ENCODE assay signal across 27 mouse cellular contexts in genomic region chr2:160864112-160864511, GRCm38 (mm10). TPM values are rescaled to one million over a fixed set of nuclear protein-coding genes. Genes with fewer than 3 reads are reported as not detected.
A peak's percentile ranks its signal among the peaks of the same experiment; 100 is the strongest.
DNase-seq lines count a peak whose midpoint lies in the region; ATAC-seq and TF ChIP-seq lines count a peak whose summit lies in the region.
"Had no signal": no experiment of that assay in that cellular context is flagged by ENCODE, and none has a peak within 500 bp of the region (broad histone marks: within the 10 kb centered on the region; RNA-seq: fewer than 3 reads in every experiment).

No protein-coding gene starts in this region.

- H3K27ac ChIP-seq in heart, embryonic 10.5 days, result no peak overlapping the region
- no peak overlapping the region for H3K27ac ChIP-seq in kidney, adult 2 months (ENCODE audit: insufficient read depth, low read depth, low read length)
- H3K27ac ChIP-seq: embryonic facial prominence, embryonic 12.5 days; embryonic facial prominence, embryonic 15.5 days; heart, embryonic 15.5 days; hindbrain, embryonic 10.5 days; hindbrain, embryonic 13.5 days; intestine, embryonic 15.5 days had no signal

- no peaks in the 10 kb centered on the region for H3K36me3 ChIP-seq in splenic B cell, adult 2 months (ENCODE audit: control insufficient read depth, insufficient read depth, low read length, poor library complexity, severe bottlenecking)
- no peaks in the 10 kb centered on the region for H3K36me3 ChIP-seq in heart, embryonic 10.5 days
- H3K36me3 ChIP-seq in kidney, adult 2 months (ENCODE audit: control insufficient read depth, insufficient read depth, low read length), result no peaks in the 10 kb centered on the region; the same call in 1 of the 2 replicates
- H3K36me3 ChIP-seq: embryonic facial prominence, embryonic 12.5 days; embryonic facial prominence, embryonic 15.5 days; heart, embryonic 12.5 days; heart, embryonic 15.5 days; hindbrain, embryonic 10.5 days; hindbrain, embryonic 13.5 days; intestine, embryonic 15.5 days had no signal

- H3K27me3 ChIP-seq in splenic B cell, adult 2 months (ENCODE audit: control insufficient read depth, insufficient read depth, low read length, poor library complexity, severe bottlenecking), result no peaks in the 10 kb centered on the region
- H3K27me3 ChIP-seq in heart, embryonic 10.5 days (ENCODE audit: insufficient read depth, poor library complexity, severe bottlenecking), result no peaks in the 10 kb centered on the region
- H3K27me3 ChIP-seq in kidney, adult 2 months (replicated peaks; ENCODE audit: control insufficient read depth, insufficient read depth, low read length), result no peaks in the 10 kb centered on the region
- H3K27me3 ChIP-seq: embryonic facial prominence, embryonic 12.5 days; embryonic facial prominence, embryonic 15.5 days; heart, embryonic 12.5 days; heart, embryonic 15.5 days; hindbrain, embryonic 13.5 days; intestine, embryonic 15.5 days had no signal

- intact Hi-C loops in left cerebral cortex, postnatal 25 days (cut with DNase I), result no loop called here

- H3K9me3 ChIP-seq in heart, embryonic 10.5 days, result no peaks in the 10 kb centered on the region
- H3K9me3 ChIP-seq: embryonic facial prominence, embryonic 12.5 days; embryonic facial prominence, embryonic 15.5 days; heart, embryonic 12.5 days; heart, embryonic 15.5 days; hindbrain, embryonic 10.5 days; hindbrain, embryonic 13.5 days; intestine, embryonic 15.5 days had no signal

- no peak for TF ChIP-seq CTCF in kidney, adult 2 months (conservative IDR thresholded peaks at IDR 0.05; ENCODE audit: insufficient read depth, insufficient read length, low read depth, low read length)

- no peaks in the 10 kb centered on the region for H3K4me1 ChIP-seq in heart, embryonic 10.5 days
- peaks cover 42% of the 10 kb centered on the region for H3K4me1 ChIP-seq in kidney, adult 2 months (ENCODE audit: control insufficient read depth, insufficient read depth, low read length)
- H3K4me1 ChIP-seq: embryonic facial prominence, embryonic 12.5 days; embryonic facial prominence, embryonic 15.5 days; heart, embryonic 15.5 days; hindbrain, embryonic 10.5 days; intestine, embryonic 15.5 days had no signal

- peak; percentile 48 for DNase-seq in A20 (ENCODE audit: low read depth, low spot score)
- DNase-seq in splenic B cell, adult 2 months (ENCODE audit: low read depth, low spot score), result peak; percentile 36
- no peak for DNase-seq in left cerebral cortex, postnatal 25 days (ENCODE audit: low spot score in 2 of 2)
- DNase-seq in heart, embryonic 10.5 days (ENCODE audit: low spot score), result no peak
- DNase-seq in kidney, adult 2 months, result no peak
- DNase-seq: adrenal gland, adult 2 months; adrenal gland, postnatal 14 days; cerebellum, adult 11 months; cerebellum, adult 2 months; cerebellum, postnatal 10 days; cerebellum, postnatal 36 days; gastrocnemius, postnatal 10 days; gastrocnemius, postnatal 36 days; heart, adult 11 months; heart, postnatal 10 days; heart, postnatal 36 days had no signal

- 77% methylated on average over 1 of the region's 1 CpGs for WGBS in heart, embryonic 10.5 days
- WGBS in kidney, adult 2 months, result 88% methylated on average over 1 of the region's 1 CpGs

- peak; percentile 62 for ATAC-seq in common myeloid progenitor, adult 5-6 weeks (replicated peaks; ENCODE audit: low read depth, poor library complexity, severe bottlenecking)
- ATAC-seq in megakaryocyte progenitor cell, adult 5-6 weeks (replicated peaks; ENCODE audit: poor library complexity), result peak; percentile 88
- ATAC-seq: forebrain, embryonic 16.5 days; hindbrain, embryonic 16.5 days; intestine, embryonic 15.5 days had no signal

- no peak for TF ChIP-seq POLR2A in kidney, adult 2 months (IDR thresholded peaks at IDR 0.05; ENCODE audit: low read depth, low read length)

- H3K4me3 ChIP-seq in heart, embryonic 10.5 days, result no peak overlapping the region
- H3K4me3 ChIP-seq in kidney, adult 2 months (ENCODE audit: insufficient read depth, low read depth, low read length), result no peak overlapping the region
- H3K4me3 ChIP-seq: embryonic facial prominence, embryonic 12.5 days; embryonic facial prominence, embryonic 15.5 days; heart, embryonic 12.5 days; heart, embryonic 15.5 days; hindbrain, embryonic 10.5 days; hindbrain, embryonic 13.5 days; intestine, embryonic 15.5 days had no signal

RNA-seq across cellular contexts. Expression of gene Zhx3, which starts 8.7 kb away (rescaled TPM):
- total RNA-seq in common myeloid progenitor, adult 5-6 weeks (2017), result 4.1 and 4.5 TPM in 2 replicates
- 5.9 and 7.3 TPM in 2 replicates for total RNA-seq in megakaryocyte progenitor cell, adult 5-6 weeks (2015)
- 3.1 and 8.3 TPM in 2 replicates for total RNA-seq in megakaryocyte progenitor cell, adult 5-6 weeks (2017)
- total RNA-seq in left cerebral cortex, postnatal 25 days (2021), result 10 to 100 TPM; 71.0 to 78.4 TPM
- polyA plus RNA-seq in heart, embryonic 10.5 days (2016; fragmentation: Nextera tagmentation; extraction: Ambion mirVana), result 5.9 and 6.1 TPM in 2 replicates
- 16.9 and 18.7 TPM in 2 replicates for polyA plus RNA-seq in kidney, adult 2 months (2012; rRNA removed)

RNA-seq across cellular contexts. Expression of gene Lpin3, which starts 16.4 kb away (rescaled TPM):
- total RNA-seq in common myeloid progenitor, adult 5-6 weeks (2017), result not detected in 2 replicates
- total RNA-seq in megakaryocyte progenitor cell, adult 5-6 weeks (2015), result not detected in 2 replicates
- total RNA-seq in megakaryocyte progenitor cell, adult 5-6 weeks (2017), result not detected in 2 replicates
- total RNA-seq in left cerebral cortex, postnatal 25 days (2021), result under 1 TPM; 0.39 to 0.99 TPM
- polyA plus RNA-seq in heart, embryonic 10.5 days (2016; fragmentation: Nextera tagmentation; extraction: Ambion mirVana), result 1.9 and 2.4 TPM in 2 replicates
- 8.4 and 10.1 TPM in 2 replicates for polyA plus RNA-seq in kidney, adult 2 months (2012; rRNA removed)
- polyA plus RNA-seq: forebrain, embryonic 16.5 days had no signal

RNA-seq across cellular contexts. Expression of gene Emilin3, which starts 48.0 kb away (rescaled TPM):
- total RNA-seq in common myeloid progenitor, adult 5-6 weeks (2017), result not detected in 2 replicates
- not detected in 2 replicates for total RNA-seq in megakaryocyte progenitor cell, adult 5-6 weeks (2015)
- total RNA-seq in megakaryocyte progenitor cell, adult 5-6 weeks (2017), result not detected in 2 replicates
- total RNA-seq in left cerebral cortex, postnatal 25 days (2021), result under 1 TPM; 0.14 to 0.28 TPM
- polyA plus RNA-seq in heart, embryonic 10.5 days (2016; fragmentation: Nextera tagmentation; extraction: Ambion mirVana), result 1.2 and 2.5 TPM in 2 replicates
- not detected in 2 replicates for polyA plus RNA-seq in kidney, adult 2 months (2012; rRNA removed)
- total RNA-seq: adrenal gland, adult 2 months had no signal

Comparison
In these comparisons a context has a peak if more than half of its experiments do, and no peak if none do; other contexts are left out.
1. DNase-seq: peak in A20 (single experiment) and splenic B cell, adult 2 months (single experiment); none in left cerebral cortex, postnatal 25 days (0 of 2), heart, embryonic 10.5 days (single experiment) and kidney, adult 2 months (single experiment).
2. RNA of gene Zhx3, which starts 8.7 kb away (total RNA-seq): 71.0 to 78.4 TPM in left cerebral cortex, postnatal 25 days; 3.1 to 8.3 TPM in megakaryocyte progenitor cell, adult 5-6 weeks and 4.1 to 4.5 TPM in common myeloid progenitor, adult 5-6 weeks; every median in the first group is over 4 times any median in the second.